Mouse (Mus musculus) lung, adult 2 months (tissue): ENCODE results near the gene Shf.
"Not testable (repeated sequence)": the region's sequence is repeated elsewhere in the genome, so short reads cannot be mapped to it uniquely, and the experiment has no call there.

Source experiments
- CTCF ChIP-seq: fragments of 200-500 bp; IDR thresholded peaks from 2 replicates; pipeline ENCODE4 v1.5.1; 2011; ENCODE audit warnings: mild to moderate bottlenecking, low read length, control low read depth; ENCODE audit not compliant: insufficient read depth
- POLR2A ChIP-seq: fragments of 200-500 bp; IDR thresholded peaks from 2 replicates; pipeline ENCODE4 v1.6.1; 2011; ENCODE audit warnings: low read depth, mild to moderate bottlenecking, control low read depth, low read length, borderline replicate concordance; ENCODE audit errors: extremely low read depth

DNA sequence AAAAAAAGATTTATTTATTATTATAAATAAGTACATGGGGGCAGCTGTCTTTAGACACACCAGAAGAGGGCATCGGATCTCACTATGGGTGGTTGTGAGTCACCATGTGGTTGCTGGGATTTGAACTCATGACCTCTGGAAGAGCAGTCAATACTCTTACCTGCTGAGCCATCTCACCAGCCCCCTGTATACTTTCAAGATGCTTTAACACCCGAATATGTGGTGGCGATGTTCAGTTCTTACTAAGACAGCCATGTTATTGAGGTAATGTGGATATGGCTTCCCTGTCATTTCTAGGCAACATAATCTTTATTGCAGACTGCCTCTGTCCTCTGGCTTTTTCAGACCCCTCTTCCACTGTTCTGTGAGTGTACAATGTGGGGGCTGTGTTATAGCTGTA is 18.2 kb upstream of the Shf start:
- not testable (repeated sequence) for TF ChIP-seq POLR2A, CTCF
